Mouse (Mus musculus) spleen, postnatal 10 days (tissue): ENCODE measurements at regions not wholly inside any gene's neighbourhood (a gene's known extent, or its start where the extent isn't known, plus 50 kb on each side); places are given as distances from the start of the nearest gene placed in this dataset.
A peak's percentile ranks its signal among the peaks of the same experiment; 100 is the strongest.

ENCODE experiments used
- DNase-seq, 2 experiments: peaks; one replicate each; pipeline ENCODE4 v3.0.0; 2021 to 2022; ENCODE audit warnings: low spot score in 2 of 2

GRCm38 (mm10) chr15:56425986-56426385 is 1051.4 kb downstream of the Slc22a22 start:
- DNase-seq: no peak

- DNase-seq: no peak
Measured at GRCm38 (mm10) chr15:56420681-56421080, 1056.7 kb downstream of the Slc22a22 start.

GRCm38 (mm10) chr15:56391982-56392381 is 1085.4 kb downstream of the Slc22a22 start:
- DNase-seq: no peak

GRCm38 (mm10) chr15:56378511-56378910 is 1098.9 kb downstream of the Slc22a22 start:
- no peak for DNase-seq

GRCm38 (mm10) chr15:56350903-56351302 is 1126.5 kb downstream of the Slc22a22 start:
- no peak for DNase-seq

GRCm38 (mm10) chr15:56346111-56346510 is 1131.3 kb downstream of the Slc22a22 start:
- DNase-seq: no peak

- no peak for DNase-seq
Measured at GRCm38 (mm10) chr15:56344973-56345372, 1132.5 kb downstream of the Slc22a22 start.

GRCm38 (mm10) chr15:56344304-56344932 is 1133.0 kb downstream of the Slc22a22 start:
- no peak for DNase-seq

- no peak for DNase-seq
Measured at GRCm38 (mm10) chr15:56337879-56338278, 1139.5 kb downstream of the Slc22a22 start.

GRCm38 (mm10) chr15:56336449-56336848 is 1141.0 kb downstream of the Slc22a22 start:
- peak in 1 of 2 experiments; percentile 46 for DNase-seq

- no peak for DNase-seq
Measured at GRCm38 (mm10) chr15:56335011-56335410, 1142.4 kb downstream of the Slc22a22 start.

- DNase-seq: no peak
Measured at GRCm38 (mm10) chr15:56320501-56320900, 1156.9 kb downstream of the Slc22a22 start.

- no peak for DNase-seq
Measured at GRCm38 (mm10) chr15:56294910-56295438, 1182.5 kb downstream of the Slc22a22 start.

- peak in 1 of 2 experiments; percentile 12 for DNase-seq
Measured at GRCm38 (mm10) chr15:56278622-56279301, 1198.7 kb downstream of the Slc22a22 start.

- DNase-seq: no peak
Measured at GRCm38 (mm10) chr15:56278006-56278405, 1199.4 kb downstream of the Slc22a22 start.

- no peak for DNase-seq
Measured at GRCm38 (mm10) chr15:56248731-56249130, 1228.7 kb downstream of the Slc22a22 start.

- no peak for DNase-seq
Measured at GRCm38 (mm10) chr15:56244004-56244735, 1233.3 kb downstream of the Slc22a22 start.

- no peak for DNase-seq
Measured at GRCm38 (mm10) chr15:56202552-56202951, 1274.9 kb downstream of the Slc22a22 start.

GRCm38 (mm10) chr15:56199336-56199735 is 1278.1 kb downstream of the Slc22a22 start:
- no peak for DNase-seq

GRCm38 (mm10) chr15:56197425-56198201 is 1279.8 kb downstream of the Slc22a22 start:
- no peak for DNase-seq

GRCm38 (mm10) chr15:56166236-56166635 is 1311.2 kb downstream of the Slc22a22 start:
- no peak for DNase-seq

GRCm38 (mm10) chr15:56158726-56159125 is 1318.7 kb downstream of the Slc22a22 start:
- no peak for DNase-seq
